Mouse (Mus musculus) heart, adult 2 months (tissue): Measurements from ENCODE around the gene Epb41l4b.

Source experiments
- CTCF ChIP-seq: fragments of 200-600 bp; IDR thresholded peaks from 2 replicates; pipeline ENCODE4 v1.8.1; 2022; ENCODE audit warnings: antibody characterized with exemption, mild to moderate bottlenecking, moderate library complexity
- EP300 ChIP-seq: fragments of 200-500 bp; IDR thresholded peaks from 2 replicates; pipeline ENCODE4 v1.6.1; 2011; ENCODE audit warnings: low read depth, low read length, control low read depth; ENCODE audit not compliant: insufficient read depth
- POLR2A ChIP-seq: fragments of 200-500 bp; IDR thresholded peaks from 2 replicates; pipeline ENCODE4 v1.6.1; 2011; ENCODE audit warnings: mild to moderate bottlenecking, low read depth, low read length, control low read depth; ENCODE audit not compliant: insufficient read depth

DNA sequence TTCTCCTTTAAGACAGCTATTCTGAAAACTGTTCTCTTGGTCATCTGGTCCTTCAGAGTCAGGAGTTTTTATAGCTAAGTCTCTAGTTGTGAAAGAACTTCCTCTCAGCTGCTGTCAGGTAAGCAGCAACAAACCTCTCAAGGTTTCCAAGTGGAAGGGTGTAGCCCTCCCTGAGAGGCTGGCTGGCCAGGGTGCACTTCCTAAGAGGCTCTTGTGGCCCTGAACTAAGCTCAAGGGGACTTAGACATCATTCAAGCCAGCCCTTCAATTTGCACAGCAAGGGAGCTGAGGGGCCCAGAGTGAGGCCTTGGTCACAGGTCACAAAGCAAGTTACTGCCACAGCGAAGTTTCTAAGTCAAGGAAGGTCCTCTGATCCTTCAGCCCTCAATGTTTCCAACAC lies 200.0 kb downstream of the Epb41l4b start:
- no peak for TF ChIP-seq CTCF
- TF ChIP-seq EP300, result no peak
- TF ChIP-seq POLR2A, result no peak
